In the genomic region with DNA sequence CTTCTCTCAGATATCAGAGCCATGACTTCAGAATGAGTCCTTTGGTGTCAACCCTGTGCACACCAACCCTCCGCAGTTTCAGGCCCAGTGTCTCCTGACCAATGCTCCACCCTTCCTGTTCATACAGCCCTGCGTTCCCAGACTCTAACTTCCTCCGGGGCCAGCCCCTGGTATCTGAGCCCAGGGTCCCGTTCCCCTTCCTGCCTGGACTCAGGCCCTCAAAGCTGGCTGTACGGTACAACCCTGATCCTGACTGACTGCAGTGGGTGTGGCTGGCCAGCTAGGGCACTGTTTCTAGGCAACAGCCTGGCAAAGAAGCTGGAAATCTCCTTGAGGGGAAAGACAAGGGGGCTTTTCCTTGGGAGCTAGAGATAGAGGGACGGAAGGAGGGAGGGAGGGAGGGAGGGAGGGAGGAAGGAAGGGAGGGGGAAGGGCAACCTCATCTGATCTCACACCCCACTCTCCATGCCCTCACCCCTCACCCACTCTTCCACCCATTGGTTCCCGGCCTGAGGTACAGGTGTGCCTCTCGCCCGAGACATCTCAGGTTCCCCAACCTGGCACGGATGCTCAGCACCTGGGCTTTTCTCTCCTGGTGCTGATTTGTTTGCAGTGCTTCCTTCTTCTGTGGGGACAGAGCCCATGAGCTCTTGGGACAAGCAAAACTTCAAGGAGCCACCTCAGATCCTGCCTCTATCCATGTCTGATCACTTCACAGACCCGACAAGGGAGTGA, we compare ENCODE assay signal across 10 mouse cellular contexts. TPM values are rescaled to one million over a fixed set of nuclear protein-coding genes. Genes with fewer than 3 reads are reported as not detected.
DNase-seq lines count a peak whose midpoint lies in the region; ATAC-seq and TF ChIP-seq lines count a peak whose summit lies in the region.
"Had no signal": no experiment of that assay in that cellular context is flagged by ENCODE, and none has a peak within 500 bp of the region (broad histone marks: within the 10 kb centered on the region; RNA-seq: fewer than 3 reads in every experiment).

No protein-coding gene starts in this region.

- peak overlapping the region; percentile 92 for H3K27ac ChIP-seq in left cerebral cortex, adult 2 months
- 0 out of 2 replicates have a peak overlapping the region, but pooled peaks have one; percentile 20 for H3K27ac ChIP-seq in embryonic facial prominence, embryonic 10.5 days (replicated peaks)
- no peak overlapping the region for H3K27ac ChIP-seq in intestine, embryonic 15.5 days
- H3K27ac ChIP-seq: heart, adult 2 months had no signal

- H3K4me1 ChIP-seq in embryonic facial prominence, embryonic 10.5 days, result peaks cover 56% of the 10 kb centered on the region
- peaks cover 30% of the 10 kb centered on the region for H3K4me1 ChIP-seq in intestine, embryonic 15.5 days (replicated peaks)

- WGBS in embryonic facial prominence, embryonic 10.5 days, result 40% methylated on average over 11 of the region's 11 CpGs
- WGBS in intestine, embryonic 15.5 days, result 61% methylated on average over 11 of the region's 11 CpGs

- no peaks in the 10 kb centered on the region for H3K36me3 ChIP-seq in embryonic facial prominence, embryonic 10.5 days (replicated peaks)
- no peaks in the 10 kb centered on the region for H3K36me3 ChIP-seq in intestine, embryonic 15.5 days

- DNase-seq in left cerebral cortex, adult 2 months (ENCODE audit: extremely low spot score in 1 of 2, low spot score in 2 of 2), result no peak
- DNase-seq in left cerebral cortex, postnatal 14 days (ENCODE audit: low spot score in 2 of 2), result no peak
- no peak for DNase-seq in embryonic facial prominence, embryonic 10.5 days (ENCODE audit: low spot score)
- DNase-seq in left cerebral cortex, adult 8-10 months (ENCODE audit: low spot score in 2 of 2), result no peak
- DNase-seq in c-Kit-positive CD71-positive TER-119-positive erythroid progenitor cells, embryonic 14.5 days (ENCODE audit: low spot score), result no peak

- H3K27me3 ChIP-seq in embryonic facial prominence, embryonic 10.5 days (replicated peaks; ENCODE audit: low read depth, poor library complexity, severe bottlenecking), result peaks cover 76% of the 10 kb centered on the region
- no peaks in the 10 kb centered on the region for H3K27me3 ChIP-seq in intestine, embryonic 15.5 days (replicated peaks)

- H3K9me3 ChIP-seq in embryonic facial prominence, embryonic 10.5 days, result no peaks in the 10 kb centered on the region
- no peaks in the 10 kb centered on the region for H3K9me3 ChIP-seq in intestine, embryonic 15.5 days

- no peak overlapping the region for H3K4me2 ChIP-seq in intestine, embryonic 15.5 days (replicated peaks)

- intact Hi-C loops in left cerebral cortex, adult 2 months (cut with DNase I), result no loop called here
- intact Hi-C loops in left cerebral cortex, postnatal 14 days (cut with DNase I), result loop anchor here (2.0 to 5.0 kb wide), 2 partner anchors 44 to 63 kb away; a partner anchor contains a TSS

- no peak overlapping the region for H3K9ac ChIP-seq in intestine, embryonic 15.5 days

- no peak for TF ChIP-seq CTCF in left cerebral cortex, adult 2 months (IDR thresholded peaks at IDR 0.05)

- no peak overlapping the region for H3K4me3 ChIP-seq in left cerebral cortex, adult 2 months
- no peak overlapping the region for H3K4me3 ChIP-seq in embryonic facial prominence, embryonic 10.5 days
- H3K4me3 ChIP-seq in intestine, embryonic 15.5 days (replicated peaks), result no peak overlapping the region
- H3K4me3 ChIP-seq: heart, adult 2 months had no signal

- 0 out of 2 replicates have a peak, but pooled peaks have one; percentile 9 for ATAC-seq in intestine, embryonic 15.5 days
- ATAC-seq in monocyte, adult 5-6 weeks (replicated peaks; ENCODE audit: insufficient number of reproducible peaks, low FRiP score, low TSS enrichment, poor library complexity, severe bottlenecking), result 0 out of 2 replicates have a peak, but pooled peaks have one; percentile 14
- ATAC-seq in erythroblast, adult 5-6 weeks (replicated peaks; ENCODE audit: low FRiP score, poor library complexity, severe bottlenecking), result no peak

RNA-seq across cellular contexts. Expression of a gene that starts 9.9 kb away (rescaled TPM):
- total RNA-seq in left cerebral cortex, adult 2 months (2021), result 1 to 10 TPM; 2.9 to 4.4 TPM
- 1 to 10 TPM; 5.2 to 5.6 TPM for total RNA-seq in left cerebral cortex, postnatal 14 days (2021)
- polyA plus RNA-seq in embryonic facial prominence, embryonic 10.5 days (2016; fragmentation: Nextera tagmentation; extraction: Ambion mirVana), result 7.3 and 11.9 TPM in 2 replicates
- polyA plus RNA-seq in intestine, embryonic 15.5 days (2015; fragmentation: Nextera tagmentation; extraction: Ambion mirVana), result 1.9 and 2.1 TPM in 2 replicates
- 0.38 TPM in 1 of 3 replicates, not detected in the others for total RNA-seq in monocyte, adult 5-6 weeks (2017)
- total RNA-seq in left cerebral cortex, adult 8-10 months (2022), result 1 to 10 TPM; 3.1 to 5.0 (median 4.3) TPM
- not detected in 2 replicates for total RNA-seq in erythroblast, adult 5-6 weeks (2015; ENCODE audit: low replicate concordance)
- not detected in 2 replicates for total RNA-seq in erythroblast, adult 5-6 weeks (2017; ENCODE audit: low replicate concordance)
- total RNA-seq: liver, adult 2 months had no signal
